14 mouse cellular contexts compared by ENCODE assay signal in the genomic region with DNA sequence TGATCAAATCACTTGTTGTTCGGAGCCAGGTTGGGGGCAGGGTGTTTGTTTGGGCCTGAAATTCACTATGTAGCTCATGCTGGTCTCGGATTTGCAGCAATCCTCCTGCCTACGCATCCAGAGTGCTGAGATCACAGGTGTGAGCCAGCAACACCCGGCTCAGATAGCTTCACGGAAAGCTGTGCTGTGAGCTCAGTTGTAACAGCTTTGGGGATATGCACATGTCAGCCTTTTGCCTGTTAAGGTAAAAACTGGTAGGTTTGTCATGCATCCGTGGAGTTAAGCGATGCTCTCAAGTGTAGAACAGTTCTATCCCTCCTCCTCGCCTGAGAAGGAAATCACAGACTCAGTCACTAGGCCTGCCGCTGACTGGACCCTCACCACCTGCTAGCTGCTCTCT. TPM values are rescaled to one million over a fixed set of nuclear protein-coding genes. Genes with fewer than 3 reads are reported as not detected.
DNase-seq lines count a peak whose midpoint lies in the region.
"Had no signal": no experiment of that assay in that cellular context is flagged by ENCODE, and none has a peak within 500 bp of the region (broad histone marks: within the 10 kb centered on the region; RNA-seq: fewer than 3 reads in every experiment).

No protein-coding gene starts in this region.

- intact Hi-C loops in heart, postnatal 14 days (cut with DNase I): no loop called here
- intact Hi-C loops in left cerebral cortex, postnatal 14 days (cut with DNase I): no loop called here

- peak; percentile 76 for DNase-seq in heart, adult 11 months
- no peak for DNase-seq in heart, postnatal 14 days
- peak; percentile 82 for DNase-seq in right cerebral cortex, adult 18-20 months
- DNase-seq in right cerebral cortex, postnatal 14 days: no peak
- DNase-seq in left cerebral cortex, postnatal 14 days (ENCODE audit: low spot score in 2 of 2): peak; percentile 61 to 88
- no peak for DNase-seq in liver
- DNase-seq in cerebellum, adult 9-11 months: no peak
- DNase-seq: adrenal gland, postnatal 25 days; cerebellum, adult 18-20 months; cerebellum, postnatal 36 days; heart, postnatal 10 days; kidney, postnatal 36 days; thymus, adult 18-20 months; thymus, postnatal 4 days had no signal

RNA-seq across cellular contexts. Expression of a gene that starts 28.9 kb away (rescaled TPM):
- 10 to 100 TPM; 32.1 to 32.4 TPM for total RNA-seq in heart, postnatal 14 days (2021)
- total RNA-seq in left cerebral cortex, postnatal 14 days (2021): 10 to 100 TPM; 60.2 to 61.2 TPM

RNA-seq across cellular contexts. Expression of a gene that starts 32.6 kb away (rescaled TPM):
- total RNA-seq in heart, postnatal 14 days (2021): 1 to 10 TPM in 1 of 2 experiments, under 1 TPM in 1; 0.22 to 2.0 TPM
- not detected for total RNA-seq in left cerebral cortex, postnatal 14 days (2021)

RNA-seq across cellular contexts. Expression of a gene that starts 41.3 kb away (rescaled TPM):
- total RNA-seq in heart, postnatal 14 days (2021): 1 to 10 TPM; 8.3 to 8.6 TPM
- total RNA-seq in left cerebral cortex, postnatal 14 days (2021): 10 to 100 TPM in 1 of 2 experiments, 1 to 10 TPM in 1; 9.5 to 11.0 TPM

Comparison
In these comparisons a context has a peak if more than half of its experiments do, and no peak if none do; other contexts are left out.
1. DNase-seq: peak in heart, adult 11 months (single experiment), right cerebral cortex, adult 18-20 months (single experiment) and left cerebral cortex, postnatal 14 days (2 of 2); none in heart, postnatal 14 days (0 of 2), right cerebral cortex, postnatal 14 days (single experiment), liver (single experiment) and cerebellum, adult 9-11 months (single experiment).